Mouse (Mus musculus): ENCODE data around the gene Gss. TPM values are rescaled to one million over a fixed set of nuclear protein-coding genes. Genes with fewer than 3 reads are reported as not detected.

The Gss gene
- polyA plus RNA-seq, 1 experiment from 2014 or later = 41.8 TPM

DNA sequence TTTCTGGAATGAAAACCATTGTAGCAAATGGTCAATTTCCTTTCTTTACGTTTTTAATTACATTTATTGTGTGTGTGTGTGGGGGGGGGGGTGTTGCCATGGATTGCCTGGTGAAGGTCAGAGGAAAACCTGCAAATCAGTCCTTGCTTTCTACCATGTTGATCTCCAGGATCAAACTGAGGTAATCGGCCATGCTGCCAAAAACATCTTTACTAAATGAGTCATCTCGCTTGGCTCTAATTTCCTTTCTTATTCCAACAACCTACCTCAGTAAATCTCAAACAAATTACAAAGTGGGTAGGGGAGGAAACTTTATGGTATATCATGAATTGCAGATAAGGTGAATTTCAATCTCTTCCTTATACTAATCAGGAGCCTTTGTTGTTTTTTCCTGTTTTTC is 4.5 kb downstream of the Gss start:
- H3K9ac ChIP-seq (ENCODE audit: low read length) = no peak overlapping the region
- no peak overlapping the region for H3K27ac ChIP-seq (ENCODE audit: low read length)
- H3K9me3 ChIP-seq (replicated peaks; ENCODE audit: control insufficient read depth, low read length) = no peaks in the 10 kb centered on the region
- 71% methylated on average over 3 of the region's 3 CpGs for WGBS
- no peaks in the 10 kb centered on the region for H3K27me3 ChIP-seq (ENCODE audit: control insufficient read depth, insufficient read depth, low read length)
- no peaks in the 10 kb centered on the region for H3K36me3 ChIP-seq (ENCODE audit: control insufficient read depth, insufficient read depth, low read length)
- peaks cover 13% of the 10 kb centered on the region for H3K4me1 ChIP-seq (ENCODE audit: control insufficient read depth, insufficient read depth, low read length)
- no peak overlapping the region for H3K4me3 ChIP-seq (replicated peaks; ENCODE audit: low read length)
- H3K4me2 ChIP-seq (ENCODE audit: low read depth, low read length) = no peak overlapping the region
- no peak for ATAC-seq (ENCODE audit: insufficient read depth, low FRiP score)

DNA sequence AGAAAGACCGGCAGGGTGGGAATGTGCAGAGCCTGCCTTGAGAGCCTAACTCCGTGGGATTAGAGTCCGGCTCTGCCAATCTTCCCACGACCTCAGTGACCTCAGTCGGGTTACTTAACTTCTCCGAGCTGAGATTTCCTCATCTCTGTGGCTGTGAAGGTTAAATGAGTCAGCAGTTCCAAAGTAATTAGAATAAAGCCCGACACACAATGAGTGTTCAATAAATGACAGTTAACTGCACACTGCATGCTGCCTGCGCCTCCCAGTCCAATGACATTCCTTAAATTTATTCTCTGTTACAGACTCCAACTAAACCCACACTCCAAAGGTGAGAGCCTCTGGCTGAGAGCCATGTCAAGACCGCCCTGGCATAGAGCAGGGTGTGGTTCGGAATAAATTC is 7.1 kb downstream of the Gss start:
- no peak overlapping the region for H3K4me3 ChIP-seq (replicated peaks; ENCODE audit: low read length)
- no peaks in the 10 kb centered on the region for H3K9me3 ChIP-seq (replicated peaks; ENCODE audit: control insufficient read depth, low read length)
- H3K27me3 ChIP-seq (ENCODE audit: control insufficient read depth, insufficient read depth, low read length) = no peaks in the 10 kb centered on the region
- 66% methylated on average over 10 of the region's 10 CpGs for WGBS
- H3K36me3 ChIP-seq (ENCODE audit: control insufficient read depth, insufficient read depth, low read length) = no peaks in the 10 kb centered on the region
- no peak overlapping the region for H3K9ac ChIP-seq (ENCODE audit: low read length)
- no peaks in the 10 kb centered on the region for H3K4me1 ChIP-seq (ENCODE audit: control insufficient read depth, insufficient read depth, low read length)
- no peak overlapping the region for H3K4me2 ChIP-seq (ENCODE audit: low read depth, low read length)
- no peak overlapping the region for H3K27ac ChIP-seq (ENCODE audit: low read length)
- peak; percentile 42; the same call in 1 of the 2 replicates for ATAC-seq (ENCODE audit: insufficient read depth, low FRiP score)

DNA sequence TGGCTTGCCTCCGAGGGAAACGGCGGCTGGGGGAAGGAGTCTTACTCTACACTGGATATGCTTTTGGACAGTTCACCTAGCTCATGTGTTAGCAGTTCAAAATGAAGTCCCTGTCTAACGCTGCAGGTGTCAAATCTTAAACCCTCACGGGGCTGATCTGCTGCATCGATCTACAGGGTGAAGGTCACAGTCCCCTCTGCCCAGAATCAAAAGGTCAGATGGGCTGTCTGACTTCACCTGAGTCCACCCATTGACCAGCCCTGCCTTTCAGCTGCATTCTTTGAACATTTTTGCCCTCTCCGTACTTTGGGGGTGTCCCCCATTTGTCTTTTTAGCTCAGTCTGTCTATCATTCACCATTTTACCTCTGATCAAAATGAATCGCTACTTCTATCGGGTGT is 7.5 kb downstream of the Gss start:
- no peak overlapping the region for H3K4me3 ChIP-seq (replicated peaks; ENCODE audit: low read length)
- 83% methylated on average over 9 of the region's 9 CpGs for WGBS
- no peak overlapping the region for H3K4me2 ChIP-seq (ENCODE audit: low read depth, low read length)
- H3K9ac ChIP-seq (ENCODE audit: low read length) = no peak overlapping the region
- ATAC-seq (ENCODE audit: insufficient read depth, low FRiP score) = no peak
- no peaks in the 10 kb centered on the region for H3K27me3 ChIP-seq (ENCODE audit: control insufficient read depth, insufficient read depth, low read length)
- H3K4me1 ChIP-seq (ENCODE audit: control insufficient read depth, insufficient read depth, low read length) = no peaks in the 10 kb centered on the region
- H3K27ac ChIP-seq (ENCODE audit: low read length) = no peak overlapping the region
- no peaks in the 10 kb centered on the region for H3K9me3 ChIP-seq (replicated peaks; ENCODE audit: control insufficient read depth, low read length)
- H3K36me3 ChIP-seq (ENCODE audit: control insufficient read depth, insufficient read depth, low read length) = no peaks in the 10 kb centered on the region

DNA sequence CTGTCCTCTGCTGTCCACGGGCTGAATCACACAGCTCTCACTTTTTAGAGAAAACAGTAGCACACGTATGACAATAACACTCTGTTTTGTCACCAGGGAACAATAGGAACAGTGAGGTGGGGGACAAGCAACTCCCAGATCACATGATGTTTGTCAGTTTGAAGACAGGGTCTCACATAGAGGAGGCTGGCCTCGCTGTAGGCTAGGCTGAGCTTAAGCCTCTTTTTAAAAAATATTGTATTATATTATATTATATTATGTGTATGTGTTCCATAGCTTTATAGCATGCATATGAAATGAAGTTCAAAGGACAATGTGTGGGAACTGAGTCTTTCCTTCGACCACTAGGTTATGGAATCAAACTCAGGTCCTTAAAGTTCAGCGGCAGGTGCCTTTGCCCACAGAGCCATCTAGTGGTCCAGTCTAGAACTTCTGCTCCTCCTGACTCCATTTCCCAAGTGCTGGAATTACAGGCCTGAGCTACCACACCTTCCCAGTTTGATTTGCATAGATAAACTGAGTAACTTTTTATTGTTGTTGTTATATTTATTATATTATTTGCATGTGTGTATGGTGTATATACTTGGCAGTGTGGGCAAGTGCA is 8.6 kb downstream of the Gss start:
- H3K9ac ChIP-seq (ENCODE audit: low read length) = no peak overlapping the region
- ATAC-seq (ENCODE audit: insufficient read depth, low FRiP score) = no peak
- no peaks in the 10 kb centered on the region for H3K9me3 ChIP-seq (replicated peaks; ENCODE audit: control insufficient read depth, low read length)
- WGBS = 44% methylated on average over 5 of the region's 5 CpGs
- no peaks in the 10 kb centered on the region for H3K36me3 ChIP-seq (ENCODE audit: control insufficient read depth, insufficient read depth, low read length)
- no peaks in the 10 kb centered on the region for H3K4me1 ChIP-seq (ENCODE audit: control insufficient read depth, insufficient read depth, low read length)
- H3K27me3 ChIP-seq (ENCODE audit: control insufficient read depth, insufficient read depth, low read length) = no peaks in the 10 kb centered on the region
- H3K4me3 ChIP-seq (replicated peaks; ENCODE audit: low read length) = no peak overlapping the region
- H3K27ac ChIP-seq (ENCODE audit: low read length) = no peak overlapping the region
- no peak overlapping the region for H3K4me2 ChIP-seq (ENCODE audit: low read depth, low read length)

DNA sequence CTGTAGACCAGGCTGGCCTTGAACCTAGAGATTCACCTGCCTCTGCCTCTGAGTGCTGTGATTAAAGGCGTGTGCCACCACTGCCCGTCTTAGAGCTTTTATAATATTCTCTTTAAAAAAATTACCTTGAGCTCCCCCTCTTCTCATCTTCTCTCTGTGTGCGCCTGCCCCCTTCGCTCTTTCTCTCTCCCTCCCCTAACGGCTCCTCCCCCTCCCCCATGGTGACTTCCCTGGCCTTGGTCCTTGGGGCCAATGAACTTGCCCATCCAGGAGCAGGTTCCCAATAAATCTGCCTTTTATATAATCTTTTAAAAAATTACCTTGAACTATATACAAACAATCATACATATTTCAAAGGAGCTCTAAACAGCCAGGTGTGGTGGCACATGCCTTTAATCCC is 9.6 kb downstream of the Gss start:
- no peak overlapping the region for H3K27ac ChIP-seq (ENCODE audit: low read length)
- WGBS = 84% methylated on average over 5 of the region's 5 CpGs
- H3K27me3 ChIP-seq (ENCODE audit: control insufficient read depth, insufficient read depth, low read length) = no peaks in the 10 kb centered on the region
- no peaks in the 10 kb centered on the region for H3K9me3 ChIP-seq (replicated peaks; ENCODE audit: control insufficient read depth, low read length)
- H3K36me3 ChIP-seq (ENCODE audit: control insufficient read depth, insufficient read depth, low read length) = no peaks in the 10 kb centered on the region
- no peak overlapping the region for H3K9ac ChIP-seq (ENCODE audit: low read length)
- H3K4me2 ChIP-seq (ENCODE audit: low read depth, low read length) = no peak overlapping the region
- H3K4me1 ChIP-seq (ENCODE audit: control insufficient read depth, insufficient read depth, low read length) = no peaks in the 10 kb centered on the region
- no peak for ATAC-seq (ENCODE audit: insufficient read depth, low FRiP score)
- H3K4me3 ChIP-seq (replicated peaks; ENCODE audit: low read length) = no peak overlapping the region

DNA sequence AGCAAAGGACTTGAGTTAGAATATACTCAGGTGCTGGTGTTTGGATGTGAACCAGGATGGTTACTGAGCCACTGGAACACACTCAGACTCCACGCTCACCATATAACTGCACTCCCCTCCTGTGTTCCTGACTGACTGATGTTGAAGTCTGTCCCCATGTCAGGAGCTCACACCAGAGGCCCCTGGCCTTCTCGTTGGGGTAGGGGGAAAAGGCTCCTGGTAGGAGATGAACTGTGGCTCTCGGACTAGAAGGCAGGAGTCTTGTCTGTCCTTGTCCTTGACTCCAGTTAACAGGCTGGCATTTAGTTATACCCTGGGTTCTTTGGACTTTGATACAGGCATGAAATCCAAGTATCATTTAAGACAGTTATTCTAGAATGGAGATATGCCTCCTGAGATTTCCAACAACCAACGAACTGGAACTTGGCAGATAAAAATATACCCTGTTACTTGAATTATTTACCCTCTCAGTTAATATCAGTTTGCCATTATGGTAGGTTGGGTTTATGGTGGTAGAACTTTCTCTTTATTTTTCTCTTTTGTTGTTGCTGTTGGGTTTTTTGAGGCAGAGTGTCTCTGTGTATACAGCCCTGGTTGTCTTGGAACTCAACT is 10.1 kb downstream of the Gss start:
- H3K4me1 ChIP-seq (ENCODE audit: control insufficient read depth, insufficient read depth, low read length) = no peaks in the 10 kb centered on the region
- WGBS = 74% methylated on average over 4 of the region's 4 CpGs
- no peak for ATAC-seq (ENCODE audit: insufficient read depth, low FRiP score)

DNA sequence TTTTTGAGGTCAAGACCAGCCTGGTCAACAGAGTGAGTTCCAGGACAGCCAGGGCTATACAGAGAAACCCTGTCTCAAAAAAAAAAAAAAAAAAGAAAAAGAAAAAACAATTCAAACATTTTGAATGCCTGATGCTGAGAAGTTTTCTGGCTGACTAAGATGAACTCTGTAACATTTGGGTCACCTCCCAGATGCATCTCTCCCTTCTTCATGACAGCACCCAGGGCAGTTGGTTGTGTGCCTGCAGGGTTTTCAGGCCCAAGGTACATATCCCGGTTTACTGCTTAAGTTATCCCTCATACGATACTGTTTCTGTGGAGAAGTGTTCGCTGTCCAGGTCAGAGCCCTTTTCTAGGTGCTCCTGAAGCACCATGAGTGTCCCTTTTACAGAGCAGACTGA is 12.3 kb downstream of the Gss start:
- no peak for ATAC-seq (ENCODE audit: insufficient read depth, low FRiP score)

More for the DNA sequence above, 10.1 kb downstream of the Gss start:
- Histone ChIP-seq H3K4me3 (replicated peaks; ENCODE audit: low read length) (no peak overlapping the region), H3K27ac (ENCODE audit: low read length) (no peak overlapping the region), H3K27me3 (ENCODE audit: control insufficient read depth, insufficient read depth, low read length) (no peaks in the 10 kb centered on the region), H3K36me3 (ENCODE audit: control insufficient read depth, insufficient read depth, low read length) (no peaks in the 10 kb centered on the region), H3K4me2 (ENCODE audit: low read depth, low read length) (no peak overlapping the region), H3K9me3 (replicated peaks; ENCODE audit: control insufficient read depth, low read length) (no peaks in the 10 kb centered on the region), H3K9ac (ENCODE audit: low read length) (no peak overlapping the region)

DNA sequence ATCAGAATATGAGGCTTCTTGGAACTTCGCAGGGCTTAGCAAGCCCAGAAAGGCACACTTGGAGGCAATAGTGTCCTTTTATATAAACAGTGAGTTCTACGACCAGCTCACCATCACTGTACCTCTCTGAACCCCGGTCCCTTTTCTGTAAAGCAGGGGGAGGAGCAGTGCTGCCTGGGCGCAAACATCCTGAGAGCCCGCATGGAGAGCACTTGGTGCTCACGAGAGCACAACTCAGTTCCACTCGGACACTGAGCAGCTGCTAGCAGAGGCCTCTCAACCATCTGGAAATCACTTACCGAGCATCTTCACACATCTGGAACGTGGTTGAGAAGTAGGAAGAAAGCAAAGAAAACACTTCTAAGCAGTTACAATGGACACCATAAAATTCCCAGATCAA is 16.0 kb downstream of the Gss start:
- no peak for ATAC-seq (ENCODE audit: insufficient read depth, low FRiP score)
- 81% methylated on average over 9 of the region's 9 CpGs for WGBS
- H3K36me3 ChIP-seq (ENCODE audit: control insufficient read depth, insufficient read depth, low read length) = no peaks in the 10 kb centered on the region

More for the DNA sequence above, 12.3 kb downstream of the Gss start:
- H3K4me2 ChIP-seq (ENCODE audit: low read depth, low read length) = no peak overlapping the region
- no peak overlapping the region for H3K4me3 ChIP-seq (replicated peaks; ENCODE audit: low read length)
- no peaks in the 10 kb centered on the region for H3K27me3 ChIP-seq (ENCODE audit: control insufficient read depth, insufficient read depth, low read length)
- WGBS = 93% methylated on average over 3 of the region's 3 CpGs
- H3K9ac ChIP-seq (ENCODE audit: low read length) = no peak overlapping the region
- no peaks in the 10 kb centered on the region for H3K9me3 ChIP-seq (replicated peaks; ENCODE audit: control insufficient read depth, low read length)
- H3K36me3 ChIP-seq (ENCODE audit: control insufficient read depth, insufficient read depth, low read length) = no peaks in the 10 kb centered on the region
- no peaks in the 10 kb centered on the region for H3K4me1 ChIP-seq (ENCODE audit: control insufficient read depth, insufficient read depth, low read length)
- no peak overlapping the region for H3K27ac ChIP-seq (ENCODE audit: low read length)

DNA sequence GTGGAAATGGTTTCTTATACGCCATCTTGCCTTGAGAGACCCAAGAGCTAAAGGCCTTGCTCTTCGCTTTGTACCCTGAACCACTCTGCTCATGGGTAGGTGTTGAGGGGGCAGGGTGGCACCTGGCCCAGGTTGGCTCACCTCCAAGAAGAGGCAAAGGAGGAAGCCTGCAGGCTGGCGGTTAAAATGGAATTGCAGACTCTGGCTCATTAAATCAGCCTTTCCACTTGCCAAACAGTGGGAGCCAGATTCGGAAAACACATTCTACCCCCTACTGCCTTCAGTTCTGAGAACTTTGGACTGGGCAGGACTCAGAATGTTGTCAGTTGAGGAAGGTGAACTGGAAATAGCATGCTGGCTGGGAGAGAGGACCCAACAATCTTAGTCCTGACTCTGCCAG is 17.9 kb downstream of the Gss start:
- H3K27me3 ChIP-seq (ENCODE audit: control insufficient read depth, insufficient read depth, low read length) = no peaks in the 10 kb centered on the region
- H3K9me3 ChIP-seq (replicated peaks; ENCODE audit: control insufficient read depth, low read length) = no peaks in the 10 kb centered on the region
- H3K27ac ChIP-seq (ENCODE audit: low read length) = no peak overlapping the region
- ATAC-seq (ENCODE audit: insufficient read depth, low FRiP score) = no peak
- 84% methylated on average over 4 of the region's 4 CpGs for WGBS
- no peak overlapping the region for H3K4me3 ChIP-seq (replicated peaks; ENCODE audit: low read length)
- H3K9ac ChIP-seq (ENCODE audit: low read length) = no peak overlapping the region
- H3K4me1 ChIP-seq (ENCODE audit: control insufficient read depth, insufficient read depth, low read length) = no peaks in the 10 kb centered on the region
- no peak overlapping the region for H3K4me2 ChIP-seq (ENCODE audit: low read depth, low read length)
- no peaks in the 10 kb centered on the region for H3K36me3 ChIP-seq (ENCODE audit: control insufficient read depth, insufficient read depth, low read length)

More for the DNA sequence above, 16.0 kb downstream of the Gss start:
- Histone ChIP-seq H3K9me3 (replicated peaks; ENCODE audit: control insufficient read depth, low read length) (no peaks in the 10 kb centered on the region), H3K27ac (ENCODE audit: low read length) (no peak overlapping the region), H3K27me3 (ENCODE audit: control insufficient read depth, insufficient read depth, low read length) (no peaks in the 10 kb centered on the region), H3K4me2 (ENCODE audit: low read depth, low read length) (no peak overlapping the region), H3K4me3 (replicated peaks; ENCODE audit: low read length) (no peak overlapping the region), H3K9ac (ENCODE audit: low read length) (no peak overlapping the region), H3K4me1 (ENCODE audit: control insufficient read depth, insufficient read depth, low read length) (no peaks in the 10 kb centered on the region)

Measured in stomach, embryonic 16.5 days (tissue).